Mouse (Mus musculus): ENCODE measurements around the gene Pdpk1. TPM values are rescaled to one million over a fixed set of nuclear protein-coding genes. Genes with fewer than 3 reads are reported as not detected.

Pdpk1 gene
- polyA plus RNA-seq, 1 experiment from 2014 or later: 51.1 TPM

- H3K27ac ChIP-seq: no peak overlapping the region
- no peak for ATAC-seq (ENCODE audit: low FRiP score)
- 93% methylated on average over 5 of the region's 5 CpGs for WGBS
- H3K9ac ChIP-seq: no peak overlapping the region
- no peak overlapping the region for H3K4me3 ChIP-seq (replicated peaks)
- peaks cover 59% of the 10 kb centered on the region for H3K36me3 ChIP-seq (replicated peaks)
- H3K4me1 ChIP-seq: no peaks in the 10 kb centered on the region
- H3K9me3 ChIP-seq: no peaks in the 10 kb centered on the region
- H3K4me2 ChIP-seq: no peak overlapping the region
- H3K27me3 ChIP-seq: no peaks in the 10 kb centered on the region
Observed at GRCm38 (mm10) chr17:24048053-24048452, 102.7 kb downstream of the Pdpk1 start.

DNA sequence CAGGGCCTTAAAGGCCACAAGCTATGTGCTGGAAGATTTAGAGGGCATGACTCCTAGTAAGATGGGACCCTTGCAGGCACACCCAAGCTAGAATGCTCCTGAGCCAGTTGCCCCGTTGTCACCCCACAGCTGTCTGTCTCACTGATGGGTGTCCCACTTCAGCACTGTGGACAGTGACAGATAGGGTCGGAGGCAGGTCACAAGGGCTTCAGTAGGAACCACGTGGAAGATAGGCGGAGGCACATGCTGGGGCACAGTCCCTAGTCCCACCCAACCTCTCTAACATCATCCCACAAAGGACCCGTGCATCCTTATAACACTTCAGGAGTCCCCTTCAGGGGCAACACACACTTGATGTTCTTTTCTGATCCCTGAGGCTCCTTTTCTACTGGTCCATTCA, 104.7 kb downstream of the Pdpk1 start:
- no peak for ATAC-seq (ENCODE audit: low FRiP score)
- WGBS: 54% methylated on average over 5 of the region's 5 CpGs

GRCm38 (mm10) chr17:24045608-24046007, 105.1 kb downstream of the Pdpk1 start:
- Histone ChIP-seq H3K4me2 (no peak overlapping the region), H3K4me3 (replicated peaks) (no peak overlapping the region), H3K27ac (no peak overlapping the region), H3K36me3 (replicated peaks) (peaks cover 39% of the 10 kb centered on the region), H3K4me1 (no peaks in the 10 kb centered on the region), H3K9ac (no peak overlapping the region), H3K27me3 (no peaks in the 10 kb centered on the region), H3K9me3 (no peaks in the 10 kb centered on the region)
- WGBS: 83% methylated on average over 10 of the region's 10 CpGs
- ATAC-seq (ENCODE audit: low FRiP score): no peak

More for the DNA sequence above, 104.7 kb downstream of the Pdpk1 start:
- Histone ChIP-seq H3K9me3 (no peaks in the 10 kb centered on the region), H3K4me2 (no peak overlapping the region), H3K27ac (no peak overlapping the region), H3K27me3 (no peaks in the 10 kb centered on the region), H3K36me3 (replicated peaks) (peaks cover 43% of the 10 kb centered on the region), H3K4me1 (no peaks in the 10 kb centered on the region), H3K4me3 (replicated peaks) (no peak overlapping the region), H3K9ac (no peak overlapping the region)

GRCm38 (mm10) chr17:24044482-24044881, 106.2 kb downstream of the Pdpk1 start:
- Histone ChIP-seq H3K27me3 (no peaks in the 10 kb centered on the region), H3K4me1 (no peaks in the 10 kb centered on the region), H3K4me3 (replicated peaks) (no peak overlapping the region), H3K4me2 (no peak overlapping the region), H3K9me3 (no peaks in the 10 kb centered on the region), H3K27ac (no peak overlapping the region), H3K9ac (no peak overlapping the region), H3K36me3 (replicated peaks) (peaks cover 28% of the 10 kb centered on the region)
- no peak for ATAC-seq (ENCODE audit: low FRiP score)
- WGBS: 73% methylated on average over 5 of the region's 5 CpGs

DNA sequence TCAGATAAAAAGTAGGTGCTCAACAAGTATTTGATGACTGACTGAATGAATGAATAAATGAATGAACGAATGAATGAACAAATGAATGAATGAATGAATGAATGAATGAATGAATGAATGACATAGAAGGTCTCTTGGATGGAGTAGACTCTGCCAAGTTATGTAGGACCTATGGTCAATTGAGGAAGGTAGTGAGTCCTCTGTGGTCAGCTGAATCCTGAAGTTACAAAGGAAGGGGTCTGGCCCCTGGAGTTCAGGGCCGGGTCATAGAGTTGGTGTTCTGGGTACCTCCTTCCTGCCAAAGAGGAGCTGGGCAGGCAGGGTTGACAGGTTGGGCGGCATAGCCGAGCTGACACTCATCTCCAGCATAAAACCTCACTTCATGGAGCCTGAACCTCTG, 112.9 kb downstream of the Pdpk1 start, which contains the start of gene Prss27:
Prss27 (plus strand) TSS at position 301 of the 400 bp plus-strand sequence.
- Histone ChIP-seq H3K9me3 (no peaks in the 10 kb centered on the region), H3K4me3 (replicated peaks) (no peak within 1 kb of the TSS), H3K9ac (no peak within 1 kb of the TSS), H3K4me2 (no peak within 1 kb of the TSS), H3K27ac (no peak within 1 kb of the TSS), H3K36me3 (replicated peaks) (no peaks in the 10 kb centered on the region), H3K4me1 (no peaks in the 10 kb centered on the region), H3K27me3 (no peaks in the 10 kb centered on the region)
- WGBS: 70% methylated on average over 4 of the region's 4 CpGs
- ATAC-seq (ENCODE audit: low FRiP score): no peak

GRCm38 (mm10) chr17:24037360-24037759, 113.4 kb downstream of the Pdpk1 start:
- Histone ChIP-seq H3K4me2 (no peak overlapping the region), H3K27me3 (no peaks in the 10 kb centered on the region), H3K4me3 (replicated peaks) (no peak overlapping the region), H3K36me3 (replicated peaks) (no peaks in the 10 kb centered on the region), H3K9ac (no peak overlapping the region), H3K9me3 (no peaks in the 10 kb centered on the region), H3K4me1 (no peaks in the 10 kb centered on the region), H3K27ac (no peak overlapping the region)
- 81% methylated on average over 13 of the region's 13 CpGs for WGBS
- ATAC-seq (ENCODE audit: low FRiP score): no peak

GRCm38 (mm10) chr17:24036954-24037353, 113.8 kb downstream of the Pdpk1 start:
- H3K36me3 ChIP-seq (replicated peaks): no peaks in the 10 kb centered on the region
- 76% methylated on average over 6 of the region's 6 CpGs for WGBS
- H3K4me2 ChIP-seq: no peak overlapping the region
- H3K4me1 ChIP-seq: no peaks in the 10 kb centered on the region
- H3K4me3 ChIP-seq (replicated peaks): no peak overlapping the region
- H3K9ac ChIP-seq: no peak overlapping the region
- ATAC-seq (ENCODE audit: low FRiP score): no peak
- no peaks in the 10 kb centered on the region for H3K9me3 ChIP-seq
- H3K27ac ChIP-seq: no peak overlapping the region
- no peaks in the 10 kb centered on the region for H3K27me3 ChIP-seq

GRCm38 (mm10) chr17:24035087-24035486, 115.6 kb downstream of the Pdpk1 start:
- Histone ChIP-seq H3K27ac (no peak overlapping the region), H3K4me1 (no peaks in the 10 kb centered on the region), H3K4me3 (replicated peaks) (no peak overlapping the region), H3K36me3 (replicated peaks) (no peaks in the 10 kb centered on the region), H3K4me2 (no peak overlapping the region), H3K27me3 (no peaks in the 10 kb centered on the region), H3K9ac (no peak overlapping the region), H3K9me3 (no peaks in the 10 kb centered on the region)
- ATAC-seq (ENCODE audit: low FRiP score): no peak
- WGBS: 84% methylated on average over 7 of the region's 7 CpGs

- Histone ChIP-seq H3K27ac (no peak overlapping the region), H3K4me2 (no peak overlapping the region), H3K9ac (no peak overlapping the region), H3K27me3 (no peaks in the 10 kb centered on the region), H3K9me3 (no peaks in the 10 kb centered on the region), H3K4me1 (no peaks in the 10 kb centered on the region), H3K4me3 (replicated peaks) (no peak overlapping the region), H3K36me3 (replicated peaks) (no peaks in the 10 kb centered on the region)
- WGBS: 83% methylated on average over 7 of the region's 22 CpGs
- no peak for ATAC-seq (ENCODE audit: low FRiP score)
Observed at GRCm38 (mm10) chr17:24030551-24030950, 120.2 kb downstream of the Pdpk1 start.

GRCm38 (mm10) chr17:24029477-24029876, 121.2 kb downstream of the Pdpk1 start:
- 84% methylated on average over 7 of the region's 7 CpGs for WGBS
- no peak for ATAC-seq (ENCODE audit: low FRiP score)
- Histone ChIP-seq H3K36me3 (replicated peaks) (no peaks in the 10 kb centered on the region), H3K27me3 (no peaks in the 10 kb centered on the region), H3K4me2 (no peak overlapping the region), H3K9ac (no peak overlapping the region), H3K27ac (no peak overlapping the region), H3K4me3 (replicated peaks) (no peak overlapping the region), H3K4me1 (no peaks in the 10 kb centered on the region), H3K9me3 (no peaks in the 10 kb centered on the region)

Other genes with a start within 250 kb of the Pdpk1 start
- gene Dcpp3, start 233.5 kb downstream of the Pdpk1 start, polyA plus RNA-seq (2016; fragmentation: Nextera tagmentation; extraction: Ambion mirVana): not detected in 2 replicates
- not detected in 2 replicates for gene Sbp, start 209.3 kb downstream of the Pdpk1 start, polyA plus RNA-seq (2016; fragmentation: Nextera tagmentation; extraction: Ambion mirVana)
- gene Sbpl, start 195.7 kb downstream of the Pdpk1 start, polyA plus RNA-seq (2016; fragmentation: Nextera tagmentation; extraction: Ambion mirVana): not detected in 2 replicates
- not detected in 2 replicates for gene Prss30, start 170.4 kb downstream of the Pdpk1 start, polyA plus RNA-seq (2016; fragmentation: Nextera tagmentation; extraction: Ambion mirVana)
- gene Prss22, start 152.8 kb downstream of the Pdpk1 start, polyA plus RNA-seq (2016; fragmentation: Nextera tagmentation; extraction: Ambion mirVana): 0.33 and 0.35 TPM in 2 replicates
- gene Prss27, start 112.8 kb downstream of the Pdpk1 start, polyA plus RNA-seq (2016; fragmentation: Nextera tagmentation; extraction: Ambion mirVana): 0.26 and 0.31 TPM in 2 replicates
- gene Kctd5, start 77.4 kb downstream of the Pdpk1 start, polyA plus RNA-seq (2016; fragmentation: Nextera tagmentation; extraction: Ambion mirVana): 91.7 and 92.2 TPM in 2 replicates
- 31.1 and 32.6 TPM in 2 replicates for gene Amdhd2, start 12.8 kb upstream of the Pdpk1 start, polyA plus RNA-seq (2016; fragmentation: Nextera tagmentation; extraction: Ambion mirVana)
- 461 and 463 TPM in 2 replicates for gene Atp6v0c, start 18.8 kb upstream of the Pdpk1 start, polyA plus RNA-seq (2016; fragmentation: Nextera tagmentation; extraction: Ambion mirVana)
- gene Tbc1d24, start 54.6 kb upstream of the Pdpk1 start, polyA plus RNA-seq (2016; fragmentation: Nextera tagmentation; extraction: Ambion mirVana): 8.5 and 10.8 TPM in 2 replicates
- gene Ntn3, start 58.6 kb upstream of the Pdpk1 start, polyA plus RNA-seq (2016; fragmentation: Nextera tagmentation; extraction: Ambion mirVana): 4.3 and 5.2 TPM in 2 replicates
- 15.3 and 16.7 TPM in 2 replicates for gene Tedc2, start 69.9 kb upstream of the Pdpk1 start, polyA plus RNA-seq (2016; fragmentation: Nextera tagmentation; extraction: Ambion mirVana)
- 94.2 and 95.6 TPM in 2 replicates for gene Ccnf, start 100.6 kb upstream of the Pdpk1 start, polyA plus RNA-seq (2016; fragmentation: Nextera tagmentation; extraction: Ambion mirVana)
- not detected in 2 replicates for gene Abca17, start 200.1 kb upstream of the Pdpk1 start, polyA plus RNA-seq (2016; fragmentation: Nextera tagmentation; extraction: Ambion mirVana)
- gene Abca3, start 201.0 kb upstream of the Pdpk1 start, polyA plus RNA-seq (2016; fragmentation: Nextera tagmentation; extraction: Ambion mirVana): 17.7 and 18.0 TPM in 2 replicates